Mouse (Mus musculus): Measurements from ENCODE around the gene Trim71.

Gene Trim71

DNA sequence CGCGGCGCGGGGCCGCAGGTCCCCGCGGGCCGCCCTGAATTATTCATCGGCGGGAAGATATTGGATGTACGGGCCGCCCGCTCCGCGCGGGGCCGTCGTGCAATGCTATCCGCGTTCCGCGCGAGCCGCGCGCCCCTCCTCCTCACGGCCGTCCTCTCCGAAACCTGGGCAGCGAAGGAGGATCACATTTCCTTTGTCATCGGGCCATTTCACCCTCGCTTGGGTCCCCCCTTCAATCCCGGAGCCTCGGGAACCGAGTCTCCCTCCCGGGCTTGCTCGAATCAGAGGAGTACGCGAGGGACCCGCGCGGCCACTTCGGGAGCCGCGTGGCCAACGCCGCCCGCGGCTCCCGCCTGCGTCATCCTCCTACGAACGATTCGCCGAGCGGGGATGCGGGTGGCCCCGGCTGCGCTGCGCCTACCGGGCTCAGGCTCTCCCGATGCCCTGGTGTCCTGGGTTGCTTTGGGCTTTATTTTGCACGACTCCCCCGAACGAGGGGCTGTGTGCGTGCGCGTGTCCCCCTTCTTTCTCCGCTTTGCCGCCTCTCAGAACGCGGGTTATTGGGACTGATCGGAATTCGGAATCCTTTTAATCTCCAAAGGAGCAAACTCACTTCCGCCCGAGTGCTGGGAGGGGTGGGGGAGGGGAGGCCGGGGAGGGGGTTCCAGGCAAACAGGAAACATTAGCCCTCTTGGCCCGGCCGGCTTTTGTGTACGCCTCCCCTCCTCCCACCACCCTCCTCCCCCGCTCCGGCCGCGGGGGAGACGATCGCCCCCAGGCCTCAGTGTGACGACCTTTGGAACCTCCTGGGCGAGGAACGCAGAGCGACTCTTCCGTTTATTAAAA lies at the start of gene Trim71:
Trim71 (minus strand) TSS at position 609 of the 846 bp plus-strand sequence.
- DNase-seq (ENCODE audit: low read depth, low spot score), result no peak

DNA sequence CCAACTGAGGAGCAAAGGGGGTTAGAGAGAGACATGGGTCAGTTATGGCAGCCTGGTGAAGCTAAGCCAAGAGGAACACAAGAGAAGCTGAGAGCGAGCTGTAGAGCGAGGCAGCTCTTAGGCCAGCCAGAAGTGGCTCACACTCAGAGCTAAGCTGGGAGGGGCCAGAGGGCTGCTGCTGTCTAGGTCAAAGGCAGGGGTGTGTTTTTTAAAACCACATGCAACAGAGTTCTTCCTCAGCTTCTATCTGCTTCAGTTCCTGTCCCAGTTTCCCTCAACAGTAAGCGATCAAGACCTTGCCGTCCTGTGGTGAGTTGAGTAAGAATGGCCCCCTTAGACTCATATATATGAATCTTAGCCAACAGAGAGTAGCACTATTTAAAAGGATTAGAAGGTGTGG lies 48.9 kb upstream of the Trim71 start:
- no peak for DNase-seq (ENCODE audit: low read depth, low spot score)

DNA sequence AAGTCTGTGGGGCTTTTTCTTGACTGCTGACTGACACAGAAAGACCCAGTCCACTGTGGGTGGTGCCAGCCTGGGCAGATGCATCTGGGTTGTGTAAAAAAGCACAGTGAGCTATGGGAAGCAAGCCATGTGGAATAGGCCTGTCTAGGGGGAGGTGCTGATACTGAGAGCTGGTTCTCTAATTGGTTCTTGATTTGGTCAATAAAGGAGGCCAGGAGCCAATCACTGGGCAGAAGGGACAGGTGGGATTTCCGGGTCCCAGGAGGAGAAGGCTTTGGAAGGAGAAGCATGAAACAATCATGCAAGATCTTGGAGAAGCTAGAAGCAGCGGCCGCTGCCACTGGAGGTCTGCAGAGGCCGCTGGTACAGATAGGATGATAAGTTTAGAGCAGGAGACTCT lies 48.4 kb upstream of the Trim71 start:
- DNase-seq (ENCODE audit: low read depth, low spot score), result no peak

DNA sequence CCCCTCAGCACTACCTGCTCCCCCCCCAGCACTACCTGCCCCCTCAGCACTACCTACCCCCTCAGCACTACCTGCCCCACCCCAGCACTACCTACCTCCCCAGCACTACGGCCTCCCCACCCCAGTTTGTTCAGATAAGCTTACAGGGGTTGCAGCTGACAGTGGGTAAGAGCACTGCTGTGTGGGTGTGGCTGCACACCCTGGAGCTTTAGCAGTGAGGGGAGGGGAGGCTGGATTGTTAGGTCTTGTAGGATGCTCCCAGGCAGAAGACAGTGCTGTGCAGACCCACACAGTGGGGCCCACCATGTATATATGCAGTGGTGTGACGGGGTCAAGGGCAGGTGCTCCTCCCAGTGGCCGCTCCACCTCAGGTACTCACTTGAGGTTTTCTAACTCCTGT lies 46.1 kb upstream of the Trim71 start:
- no peak for DNase-seq (ENCODE audit: low read depth, low spot score)

DNA sequence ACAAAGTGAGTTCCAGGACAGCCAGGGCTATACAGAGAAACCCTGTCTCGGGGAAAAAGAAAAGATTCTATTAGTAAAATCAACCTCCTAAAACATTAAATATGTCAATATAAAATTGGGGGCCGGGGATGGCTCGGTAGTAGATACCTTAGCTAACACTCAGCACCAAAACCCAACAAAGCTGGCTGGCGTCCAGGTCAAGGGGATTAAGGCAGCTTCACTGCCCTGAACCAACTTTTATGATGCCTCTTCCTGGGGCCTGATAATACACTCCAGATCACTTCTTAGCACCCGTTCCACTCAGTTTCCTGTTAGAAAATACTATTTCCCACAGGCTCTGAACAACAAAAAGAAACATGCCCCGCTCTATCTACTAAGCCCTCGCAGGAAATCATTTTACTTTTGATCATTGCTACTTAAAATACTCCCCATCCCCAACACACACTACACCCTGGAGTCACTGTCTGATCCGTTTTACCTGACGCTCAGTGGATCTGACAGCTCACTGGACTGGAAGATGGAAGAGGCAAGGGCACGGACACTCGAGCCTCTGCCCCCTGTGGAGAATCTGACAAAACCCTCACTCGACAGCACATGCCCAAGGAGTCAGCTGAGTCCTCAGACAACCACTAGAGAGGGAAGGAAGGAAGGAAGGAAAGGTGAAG lies 39.8 kb upstream of the Trim71 start:
- DNase-seq (ENCODE audit: low read depth, low spot score), result peak; percentile 83

DNA sequence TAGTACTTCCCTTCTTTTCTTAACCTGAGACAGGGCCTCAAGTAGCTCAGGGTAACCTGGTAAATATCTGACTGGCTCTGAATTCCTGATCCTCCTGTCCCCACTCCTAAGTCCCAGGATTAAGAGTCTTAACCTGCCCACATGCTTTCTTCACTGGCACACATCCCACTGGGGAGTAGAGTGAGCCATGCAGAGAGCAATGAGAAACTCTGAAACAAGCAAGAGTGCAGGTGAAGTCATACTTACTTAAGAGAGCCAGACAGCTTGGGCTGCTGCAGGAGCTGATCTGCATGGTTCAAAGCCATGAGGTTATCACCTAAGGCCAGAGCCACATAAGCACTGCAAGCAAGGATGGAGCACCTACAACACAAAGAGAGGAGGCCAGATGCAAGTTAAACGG lies 36.9 kb upstream of the Trim71 start:
- no peak for DNase-seq (ENCODE audit: low read depth, low spot score)

DNA sequence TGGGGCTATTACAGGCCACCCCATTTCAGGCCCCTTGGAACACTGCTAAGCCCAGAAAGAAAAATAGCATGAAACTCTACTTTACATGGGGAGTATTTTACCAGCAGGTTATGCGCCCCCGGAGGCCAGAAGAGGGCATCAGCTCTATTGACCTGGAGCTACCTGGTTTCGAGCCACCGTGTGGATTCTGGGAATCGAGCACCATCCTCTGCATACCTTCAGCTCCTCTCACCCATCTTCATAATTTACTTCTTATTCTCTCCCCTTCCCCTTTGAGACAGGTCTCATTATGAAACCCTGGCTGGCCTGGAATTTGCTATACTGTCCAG lies 20.8 kb upstream of the Trim71 start:
- no peak for DNase-seq (ENCODE audit: low read depth, low spot score)

DNA sequence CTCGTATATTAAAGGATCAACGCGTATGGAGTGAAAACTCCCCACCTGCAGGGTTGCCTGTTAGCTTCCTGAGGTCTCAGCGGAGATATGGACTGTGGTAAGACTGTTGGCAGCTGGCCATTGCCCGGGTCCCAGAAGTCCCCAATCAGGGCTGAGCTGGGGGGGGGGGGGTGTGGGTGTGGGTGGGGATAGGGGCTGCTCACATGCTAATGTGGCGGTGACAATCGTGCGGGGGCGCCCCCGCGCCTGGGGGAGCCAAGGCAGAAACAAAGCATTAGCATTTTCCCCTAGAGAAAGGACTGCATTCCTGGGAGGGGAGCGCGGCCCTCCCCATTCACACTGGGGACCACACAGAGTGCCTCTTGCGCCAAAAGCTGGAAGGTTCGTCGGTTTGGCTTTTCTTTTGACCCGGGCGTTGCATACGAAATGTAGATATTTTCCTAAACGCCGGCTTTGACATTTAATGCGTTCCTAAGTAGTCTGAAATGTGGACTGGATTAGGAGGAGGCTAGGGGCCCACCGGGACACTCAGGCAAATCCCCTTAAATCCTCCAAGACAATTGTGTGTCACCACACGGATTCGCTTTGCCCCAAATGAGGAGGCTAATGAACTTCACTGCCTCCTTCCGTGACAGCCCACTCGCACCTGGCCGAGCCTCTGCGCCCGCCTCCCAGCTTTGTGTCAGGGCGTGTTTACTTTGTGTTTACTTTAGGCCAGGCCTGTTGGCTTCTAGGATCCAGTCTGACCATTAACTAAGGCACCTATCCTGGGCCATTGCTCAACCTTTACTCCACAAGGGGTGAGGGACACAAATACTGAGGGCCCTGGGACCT lies 20.2 kb upstream of the Trim71 start:
- peak; percentile 43 for DNase-seq (ENCODE audit: low read depth, low spot score)

DNA sequence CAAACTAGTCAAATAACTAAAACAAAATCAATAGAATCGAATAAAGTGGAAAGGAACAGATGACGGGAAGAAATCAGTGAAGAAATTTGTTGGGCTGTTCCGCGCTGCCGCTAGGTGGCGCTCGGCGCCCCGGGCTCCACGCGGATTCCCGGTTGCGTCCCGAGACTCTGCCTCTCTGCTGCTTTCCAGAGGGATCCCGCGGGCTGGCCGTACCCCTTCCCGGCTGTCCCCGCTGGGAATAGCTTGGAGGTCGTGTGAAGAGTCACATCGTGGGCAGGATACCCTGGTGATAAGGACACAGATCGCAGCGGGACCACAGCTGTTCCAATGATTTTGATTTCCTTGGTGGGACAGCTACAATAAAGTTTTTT lies 19.6 kb upstream of the Trim71 start:
- DNase-seq (ENCODE audit: low read depth, low spot score), result peak; percentile 65

DNA sequence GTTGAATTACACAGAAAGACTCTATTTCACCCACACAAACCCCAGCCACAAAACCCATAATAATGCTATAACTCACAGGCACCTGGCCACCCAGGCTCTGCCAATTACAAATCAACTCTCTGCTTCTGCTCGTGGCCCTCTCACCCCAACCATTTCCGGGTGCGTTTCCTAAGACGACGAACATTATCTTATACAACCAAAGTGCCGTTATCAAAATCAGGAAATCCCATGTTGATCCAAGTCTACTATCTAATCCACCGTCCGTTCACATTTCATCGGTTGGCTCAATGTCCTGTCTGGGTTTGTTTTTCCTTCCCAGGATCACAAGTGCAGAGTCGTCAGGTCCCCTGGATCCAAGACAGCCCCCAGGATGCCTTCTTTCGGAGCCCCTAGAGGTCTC lies 14.5 kb upstream of the Trim71 start:
- DNase-seq (ENCODE audit: low read depth, low spot score), result no peak

DNA sequence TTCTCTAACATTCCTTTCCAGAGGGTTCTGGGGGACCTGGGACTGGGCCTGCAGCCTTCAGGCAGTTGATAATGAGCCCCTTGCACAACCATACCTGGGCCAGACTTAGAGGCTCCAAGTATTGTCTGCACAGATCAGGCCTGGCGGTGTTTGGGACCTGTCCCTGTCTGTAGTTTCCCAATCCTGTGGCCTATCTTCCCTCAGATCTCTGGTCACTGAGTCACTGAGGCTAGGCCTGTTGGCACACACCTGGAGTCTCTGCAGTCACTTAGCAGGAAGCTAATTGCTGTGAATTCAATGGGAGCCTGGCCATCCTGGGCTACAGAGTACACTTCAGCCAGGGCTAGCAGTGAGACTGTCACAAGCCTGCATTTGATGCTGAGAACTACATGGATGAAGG lies 11.8 kb upstream of the Trim71 start:
- no peak for DNase-seq (ENCODE audit: low read depth, low spot score)

DNA sequence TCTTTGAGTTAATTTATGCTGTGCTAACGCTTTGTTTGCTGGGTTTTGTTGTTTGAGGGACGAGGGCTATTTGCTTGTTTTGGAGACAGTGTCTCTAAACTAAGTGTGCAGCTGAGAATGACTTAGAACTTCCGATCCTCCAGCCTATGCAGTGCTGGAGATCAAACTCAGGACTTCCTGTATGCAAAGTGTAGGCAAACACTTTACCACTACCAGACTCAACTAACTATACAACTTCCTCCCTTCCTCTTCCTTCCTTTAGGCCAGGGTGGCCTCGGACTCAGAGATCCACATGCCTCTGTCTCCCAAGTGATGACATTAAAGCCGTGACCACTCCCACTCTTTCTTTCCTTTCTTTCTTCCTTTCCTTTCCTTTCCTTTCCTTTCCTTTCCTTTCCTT lies 9.4 kb upstream of the Trim71 start:
- no peak for DNase-seq (ENCODE audit: low read depth, low spot score)

DNA sequence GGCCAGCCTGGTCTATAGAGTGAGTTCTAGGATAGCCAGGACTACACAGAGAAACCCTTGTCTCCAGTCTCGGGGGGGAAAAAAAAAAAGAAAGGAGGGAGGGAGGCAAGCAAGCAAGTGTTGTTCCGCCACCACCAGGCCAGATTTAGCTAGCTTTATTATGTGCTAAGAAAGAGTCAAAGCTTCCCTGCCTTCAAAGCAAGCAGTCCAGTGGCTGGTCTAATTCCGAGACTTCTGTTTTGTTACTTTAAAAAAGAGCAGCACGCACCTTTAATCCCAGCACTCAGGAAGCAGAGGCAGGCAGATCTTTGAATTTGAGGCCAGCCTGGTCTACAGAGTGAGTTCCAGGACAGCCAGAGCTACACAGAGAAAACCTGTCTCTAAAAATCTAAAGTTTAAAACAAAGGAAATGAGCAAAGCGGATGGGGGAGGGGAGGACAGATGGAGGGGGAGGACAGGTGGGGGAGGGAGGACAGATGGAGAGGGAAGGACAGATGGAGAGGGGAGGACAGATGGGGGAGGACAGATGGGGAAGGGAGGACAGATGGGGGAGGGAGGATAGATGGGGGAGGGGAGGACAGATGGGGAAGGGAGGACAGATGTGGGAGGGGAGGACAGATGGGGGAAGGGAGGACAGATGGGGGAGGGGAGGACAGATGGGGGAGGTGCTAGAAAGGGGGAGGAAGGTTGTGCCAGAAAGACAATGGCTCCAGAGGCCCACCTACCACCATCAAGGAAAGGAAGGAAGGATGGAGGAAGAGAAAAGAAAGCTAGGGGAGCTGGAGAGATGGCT lies 4.7 kb upstream of the Trim71 start:
- no peak for DNase-seq (ENCODE audit: low read depth, low spot score)

DNA sequence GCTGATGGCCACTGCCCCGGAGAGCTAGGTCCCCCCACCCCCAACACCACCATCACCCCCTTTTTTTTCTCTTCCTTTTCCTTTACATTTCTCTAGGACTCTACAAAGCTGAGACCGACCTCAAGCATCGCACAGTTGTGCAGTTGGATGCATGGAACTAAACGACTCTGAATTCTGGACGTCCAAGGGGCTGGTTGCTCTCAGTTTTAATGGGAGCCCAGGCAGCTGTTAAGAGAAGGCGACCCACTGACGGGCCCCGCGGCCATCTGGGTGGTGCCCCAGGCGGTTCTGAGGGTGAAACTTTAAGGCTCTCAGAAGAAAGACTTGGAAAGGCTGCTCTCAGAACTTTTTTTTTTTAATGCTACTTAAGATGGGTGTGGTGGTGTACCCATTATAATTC lies 498 bp upstream of the Trim71 start:
- DNase-seq (ENCODE audit: low read depth, low spot score), result no peak

DNA sequence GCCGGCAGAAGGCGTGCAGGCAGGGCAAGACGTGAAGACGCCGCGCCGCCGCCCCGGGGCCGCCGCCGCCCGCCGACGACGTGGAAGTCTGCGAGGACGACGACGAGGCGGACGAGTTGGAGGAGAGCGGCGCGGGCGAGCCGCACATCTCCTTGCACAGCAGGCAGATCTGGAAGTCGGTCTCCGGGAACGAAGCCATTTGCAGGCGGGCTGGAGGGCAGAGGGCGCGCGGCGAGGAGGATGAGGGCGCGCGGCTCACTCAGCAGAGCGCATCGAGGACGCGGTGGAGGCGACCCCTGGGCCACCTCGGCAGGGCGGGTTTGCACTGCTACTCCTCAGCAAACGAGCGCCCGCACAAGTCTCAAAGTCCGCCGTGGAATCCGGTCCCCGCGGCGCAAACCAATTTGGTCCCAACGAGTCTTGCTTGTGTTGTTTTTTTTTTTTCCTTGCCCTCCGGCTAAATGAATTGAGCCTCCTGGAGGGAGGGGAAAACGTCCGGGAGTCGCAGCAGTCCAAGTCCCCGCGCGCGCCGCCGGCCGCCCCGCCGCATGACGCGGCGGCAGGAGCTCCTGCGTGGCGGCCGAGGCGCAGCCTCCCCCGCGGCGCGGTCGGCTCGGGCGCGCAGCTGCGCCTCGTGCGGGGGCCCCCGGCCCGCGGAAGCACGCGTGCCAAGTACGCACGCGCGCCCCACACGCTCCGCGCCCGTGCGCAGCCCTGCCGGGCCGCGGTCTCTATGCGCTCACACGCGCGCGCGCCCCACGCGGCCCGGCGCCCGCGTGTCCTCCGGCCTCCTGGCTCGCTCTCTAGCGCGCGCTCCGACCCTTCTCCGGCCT lies 1.0 kb downstream of the Trim71 start:
- peak; percentile 36 for DNase-seq (ENCODE audit: low read depth, low spot score)

DNA sequence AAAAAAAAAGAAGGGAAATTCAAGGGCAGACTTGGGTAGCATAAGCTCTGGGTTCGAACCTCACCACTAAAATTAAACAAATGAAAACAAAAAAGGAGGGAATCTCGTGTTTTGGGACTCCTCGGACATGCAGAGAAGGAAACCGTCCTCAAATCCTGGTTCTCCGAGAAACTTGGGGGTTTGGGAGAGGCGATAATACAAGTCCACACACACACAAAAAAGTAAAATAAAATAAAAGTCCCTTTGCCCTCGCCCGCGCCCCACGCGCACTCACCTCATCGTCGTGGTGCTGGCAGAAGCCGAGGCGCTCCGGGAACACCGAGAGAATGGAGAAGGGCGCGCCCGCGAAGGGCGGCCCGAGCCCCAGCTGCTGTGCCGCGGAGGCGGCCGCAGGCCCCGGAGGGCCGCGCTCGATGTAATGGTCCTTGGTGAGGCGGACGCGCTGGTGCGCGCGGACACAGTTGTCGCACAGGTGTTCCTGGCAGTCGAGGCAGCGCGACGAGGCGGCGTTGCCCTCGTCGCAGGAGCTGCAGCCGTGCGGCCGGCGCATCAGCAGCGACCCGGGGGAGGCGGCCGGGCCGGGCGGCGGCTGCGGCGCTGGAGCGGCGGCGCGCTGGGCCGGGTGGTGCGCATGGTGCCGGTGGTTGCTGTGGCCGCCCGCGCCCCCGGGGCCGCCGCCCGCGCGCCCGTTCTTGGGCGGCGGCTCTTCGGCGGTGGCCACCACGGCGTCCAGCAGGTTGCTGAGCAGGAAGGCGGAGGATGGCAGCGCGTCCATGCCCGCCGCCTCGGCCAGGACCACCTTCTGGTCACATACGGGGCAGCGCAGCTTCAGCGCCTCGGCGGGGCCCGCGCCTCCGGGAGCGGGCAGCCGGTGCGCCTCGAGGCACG lies 1.9 kb downstream of the Trim71 start:
- no peak for DNase-seq (ENCODE audit: low read depth, low spot score)

DNA sequence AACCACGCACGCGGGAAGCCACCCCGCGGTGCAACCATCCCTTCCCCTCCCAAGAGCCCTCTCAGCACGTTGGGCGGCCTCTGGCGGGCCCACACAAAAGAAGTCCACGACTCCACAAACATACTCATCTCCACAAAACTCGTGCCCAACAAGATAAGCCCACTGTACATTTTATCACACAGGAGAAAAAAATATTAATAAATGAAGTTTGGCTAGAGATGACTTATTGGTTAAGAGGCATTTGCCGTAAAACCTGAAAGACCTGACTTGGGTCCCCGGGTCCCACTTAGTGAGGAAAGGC lies 2.5 kb downstream of the Trim71 start:
- no peak for DNase-seq (ENCODE audit: low read depth, low spot score)

DNA sequence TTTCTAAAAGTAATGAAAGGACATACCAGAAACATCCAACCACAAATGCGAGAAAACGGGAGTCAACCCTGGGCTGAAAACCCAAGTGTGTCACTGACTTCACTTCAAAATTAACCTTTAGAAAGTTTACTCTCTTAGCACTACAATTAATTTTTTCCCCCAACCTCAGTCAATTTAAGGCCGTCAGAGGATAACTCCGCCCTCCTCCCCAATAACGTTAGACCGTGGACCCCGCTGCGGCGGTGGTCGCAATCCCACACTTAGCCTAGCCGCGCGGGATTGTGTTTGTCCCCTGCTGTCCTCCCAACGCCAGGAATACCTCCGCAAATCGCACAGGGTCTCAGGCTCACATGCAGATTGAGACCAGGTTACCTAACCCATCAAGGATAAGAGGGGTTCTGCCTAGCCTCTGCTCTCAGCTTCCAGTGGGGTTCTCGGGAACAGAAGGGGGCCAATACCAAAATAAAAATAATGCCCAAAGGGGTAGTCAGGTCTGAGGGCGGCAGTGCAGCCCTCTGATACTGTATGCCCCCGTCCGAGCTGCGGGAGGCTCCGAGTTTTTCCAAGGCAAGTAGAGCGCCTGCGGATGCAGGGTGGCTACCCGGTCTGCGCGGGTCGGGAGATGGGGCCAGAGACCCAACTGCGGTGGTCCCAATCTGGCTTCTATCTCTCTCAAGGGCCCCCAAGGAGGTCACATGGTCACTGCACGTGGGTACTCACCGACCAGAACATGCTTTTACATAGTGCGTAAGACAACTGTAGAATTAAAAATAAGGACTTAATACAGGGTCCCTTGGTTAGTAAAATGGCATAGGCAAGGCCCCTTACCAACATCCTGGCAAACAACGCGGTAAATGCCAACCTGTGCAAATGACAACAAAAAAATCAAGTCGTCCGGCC lies 3.1 kb downstream of the Trim71 start:
- DNase-seq (ENCODE audit: low read depth, low spot score), result no peak

DNA sequence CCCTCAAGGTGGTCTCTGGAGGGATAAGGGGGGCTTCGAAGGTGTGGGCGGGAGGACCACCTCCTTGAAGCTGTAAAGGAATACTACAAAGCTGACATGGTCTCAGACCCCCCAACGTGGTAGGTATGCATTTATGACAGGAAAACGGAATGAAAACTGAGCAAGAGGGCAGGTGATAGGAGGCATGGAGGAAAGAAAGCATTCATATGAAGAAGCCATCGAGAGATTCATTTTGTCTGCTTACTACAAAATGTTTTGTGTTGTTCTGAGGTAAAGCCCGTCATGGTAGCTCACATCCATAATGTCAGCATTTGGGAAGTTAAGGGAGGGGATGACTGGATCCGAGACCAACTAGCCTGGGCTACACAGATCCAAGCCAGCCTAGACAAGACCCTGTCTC lies 4.0 kb downstream of the Trim71 start:
- DNase-seq (ENCODE audit: low read depth, low spot score), result no peak
